7 mouse cellular contexts compared by ENCODE assay signal in genomic region chrX:152001182-152001684, GRCm38 (mm10). TPM values are rescaled to one million over a fixed set of nuclear protein-coding genes. Genes with fewer than 3 reads are reported as not detected.
DNase-seq lines count a peak whose midpoint lies in the region; ATAC-seq and TF ChIP-seq lines count a peak whose summit lies in the region.

No protein-coding gene starts in this region.

- no peak for DNase-seq in thymus, adult 2 months
- DNase-seq in thymus, postnatal 36 days: no peak
- DNase-seq in right cerebral cortex, postnatal 14 days: no peak
- DNase-seq in adrenal gland, postnatal 25 days: no peak
- no peak for DNase-seq in embryo, embryonic 10 days (ENCODE audit: low spot score)

- WGBS in thymus, adult 2 months: 17% methylated on average over 9 of the region's 9 CpGs
- WGBS in forebrain, embryonic 15.5 days: 49% methylated on average over 9 of the region's 9 CpGs
- WGBS in liver, embryonic 15.5 days (ENCODE audit: insufficient replicate concordance): 20% methylated on average over 9 of the region's 9 CpGs

- H3K4me3 ChIP-seq in thymus, adult 2 months (ENCODE audit: control insufficient read depth, insufficient read depth, low read length): peak overlapping the region; percentile 89
- peak overlapping the region; percentile 50 for H3K4me3 ChIP-seq in forebrain, embryonic 15.5 days
- peak overlapping the region; percentile 60 for H3K4me3 ChIP-seq in liver, embryonic 15.5 days (replicated peaks)

- no peak for TF ChIP-seq CTCF in thymus, adult 2 months (IDR thresholded peaks at IDR 0.05; ENCODE audit: borderline replicate concordance, control insufficient read depth, extremely low read depth, insufficient read depth, low read length, poor library complexity)

- no peaks in the 10 kb centered on the region for H3K4me1 ChIP-seq in thymus, adult 2 months (replicated peaks; ENCODE audit: control insufficient read depth, insufficient read depth, low read length)
- 0 out of 2 replicates have a peak, but pooled peaks cover 3% of the 10 kb centered on the region for H3K4me1 ChIP-seq in forebrain, embryonic 15.5 days
- peaks cover 9% of the 10 kb centered on the region for H3K4me1 ChIP-seq in liver, embryonic 15.5 days (replicated peaks)

- ATAC-seq in forebrain, embryonic 15.5 days (replicated peaks): peak; percentile 30; the same call in 1 of the 2 replicates
- peak; percentile 23 for ATAC-seq in liver, embryonic 15.5 days (ENCODE audit: insufficient read depth)

- peak overlapping the region; percentile 57 for H3K4me2 ChIP-seq in forebrain, embryonic 15.5 days (replicated peaks)
- H3K4me2 ChIP-seq in liver, embryonic 15.5 days: peak overlapping the region; percentile 80

- H3K36me3 ChIP-seq in thymus, adult 2 months (ENCODE audit: control insufficient read depth, insufficient read depth, low read length): no peaks in the 10 kb centered on the region
- no peaks in the 10 kb centered on the region for H3K36me3 ChIP-seq in forebrain, embryonic 15.5 days
- 0 out of 2 replicates have a peak, but pooled peaks cover 7% of the 10 kb centered on the region for H3K36me3 ChIP-seq in liver, embryonic 15.5 days (replicated peaks)

- no peaks in the 10 kb centered on the region for H3K9me3 ChIP-seq in forebrain, embryonic 15.5 days
- H3K9me3 ChIP-seq in liver, embryonic 15.5 days (replicated peaks): no peaks in the 10 kb centered on the region

- H3K27ac ChIP-seq in thymus, adult 2 months (ENCODE audit: control insufficient read depth, insufficient read depth, low read length): no peak overlapping the region
- H3K27ac ChIP-seq in forebrain, embryonic 15.5 days (replicated peaks): no peak overlapping the region
- peak overlapping the region; percentile 70; the same call in 1 of the 2 replicates for H3K27ac ChIP-seq in liver, embryonic 15.5 days (replicated peaks)

- no peaks in the 10 kb centered on the region for H3K27me3 ChIP-seq in thymus, adult 2 months (ENCODE audit: control insufficient read depth, insufficient read depth, low read length)
- peaks cover 2% of the 10 kb centered on the region; the same call in 1 of the 2 replicates for H3K27me3 ChIP-seq in forebrain, embryonic 15.5 days
- H3K27me3 ChIP-seq in liver, embryonic 15.5 days: peaks cover 27% of the 10 kb centered on the region

- TF ChIP-seq POLR2A in thymus, adult 2 months (IDR thresholded peaks at IDR 0.05; ENCODE audit: control insufficient read depth, extremely low read depth, insufficient read depth, low read length, poor library complexity): no peak

- H3K9ac ChIP-seq in forebrain, embryonic 15.5 days (replicated peaks): no peak overlapping the region
- peak overlapping the region; percentile 42; the same call in 1 of the 2 replicates for H3K9ac ChIP-seq in liver, embryonic 15.5 days

RNA-seq across cellular contexts. Expression of gene Hsd17b10, which starts 0.4 kb away (rescaled TPM):
- polyA plus RNA-seq in thymus, adult 2 months (2012; rRNA removed): 51.3 and 69.7 TPM in 2 replicates
- 119 and 126 TPM in 2 replicates for polyA plus RNA-seq in forebrain, embryonic 15.5 days (2015; fragmentation: Nextera tagmentation; extraction: Ambion mirVana)
- 106 and 113 TPM in 2 replicates for polyA plus RNA-seq in liver, embryonic 15.5 days (2015; fragmentation: Nextera tagmentation; extraction: Ambion mirVana)
- total RNA-seq in adrenal gland, postnatal 25 days (2021): 159 and 177 TPM in 2 replicates

RNA-seq across cellular contexts. Expression of gene Ribc1, which starts 14.9 kb away (rescaled TPM):
- polyA plus RNA-seq in thymus, adult 2 months (2012; rRNA removed): 0.27 and 0.54 TPM in 2 replicates
- 2.4 and 4.0 TPM in 2 replicates for polyA plus RNA-seq in forebrain, embryonic 15.5 days (2015; fragmentation: Nextera tagmentation; extraction: Ambion mirVana)
- 1.9 and 2.0 TPM in 2 replicates for polyA plus RNA-seq in liver, embryonic 15.5 days (2015; fragmentation: Nextera tagmentation; extraction: Ambion mirVana)
- total RNA-seq in adrenal gland, postnatal 25 days (2021): 1.2 and 1.9 TPM in 2 replicates

RNA-seq across cellular contexts. Expression of gene Smc1a, which starts 15.0 kb away (rescaled TPM):
- polyA plus RNA-seq in thymus, adult 2 months (2012; rRNA removed): 47.2 and 49.5 TPM in 2 replicates
- 103 and 106 TPM in 2 replicates for polyA plus RNA-seq in forebrain, embryonic 15.5 days (2015; fragmentation: Nextera tagmentation; extraction: Ambion mirVana)
- 47.7 and 48.6 TPM in 2 replicates for polyA plus RNA-seq in liver, embryonic 15.5 days (2015; fragmentation: Nextera tagmentation; extraction: Ambion mirVana)
- 68.7 and 85.0 TPM in 2 replicates for total RNA-seq in adrenal gland, postnatal 25 days (2021)
